Mouse (Mus musculus) megakaryocyte-erythroid progenitor cell, adult 5-6 weeks (primary cell): ENCODE data around the gene Gm17387. TPM values are rescaled to one million over a fixed set of nuclear protein-coding genes. Genes with fewer than 3 reads are reported as not detected.

ENCODE experiments used
- ATAC-seq: replicated peaks from 2 replicates; pipeline ENCODE4 v1.8.0; 2016; ENCODE audit warnings: mild to moderate bottlenecking, inconsistent platforms; ENCODE audit not compliant: severe bottlenecking, poor library complexity, low FRiP score, low TSS enrichment
- total RNA-seq, 2 experiments: library from RNA; stranded (forward) in 1 of 2; stranded (reverse) in 1 of 2; fragments of 200-1000, 215-1000 nt in 1 of 2; fragments of >200 nt in 1 of 2; fragmentation: Nextera tagmentation in 1 of 2; gene quantifications; 2 replicates each; pipeline ENCODE4 v1.2.3; 2014 to 2017

Gm17387 gene
- not detected in 2 replicates for total RNA-seq (2014; fragmentation: Nextera tagmentation)
- not detected in 2 replicates for total RNA-seq (2017)

- ATAC-seq = no peak
Measured at GRCm38 (mm10) chr7:141028831-141029230, at the start of gene Gm17387. TSS of gene Gm17387 (plus strand) at chr7:141029131.

DNA sequence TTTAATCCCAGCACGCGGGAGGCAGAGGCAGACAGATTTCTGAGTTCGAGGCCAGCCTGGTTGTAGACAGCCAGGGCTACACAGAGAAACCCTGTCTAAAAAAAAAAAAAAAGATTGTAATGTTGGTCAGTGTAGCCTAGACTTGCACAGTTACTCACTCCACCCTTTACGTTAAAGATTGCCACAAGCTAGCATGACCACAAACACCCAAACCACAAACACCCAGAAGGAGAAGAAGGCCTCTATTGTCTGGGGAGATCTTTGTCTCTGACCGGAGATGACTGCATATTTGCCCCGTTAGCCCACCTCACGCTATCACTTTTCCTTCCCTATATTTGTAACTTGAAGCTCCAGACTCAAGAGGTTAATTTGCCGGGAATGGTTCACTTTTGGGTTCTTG is 47.2 kb upstream of the Gm17387 start:
- ATAC-seq = peak; percentile 73

DNA sequence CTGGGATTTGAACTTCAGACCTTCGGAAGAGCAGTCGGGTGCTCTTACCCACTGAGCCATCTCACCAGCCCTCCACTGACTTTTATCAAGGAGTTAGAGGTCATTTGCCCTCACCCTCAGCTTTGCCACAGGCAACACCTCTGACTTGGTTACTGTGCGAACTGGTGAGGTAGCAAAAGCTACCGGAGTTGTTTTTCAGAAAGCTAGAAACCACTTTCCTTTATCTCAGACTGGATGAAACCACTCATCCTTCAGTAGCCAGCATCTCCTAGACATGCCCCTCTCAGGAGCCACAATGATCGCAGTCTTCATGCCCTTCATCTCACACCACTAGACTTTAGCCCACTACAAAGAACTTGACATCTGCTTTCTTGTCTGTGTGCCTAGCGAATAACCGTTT is 46.0 kb upstream of the Gm17387 start:
- no peak for ATAC-seq

- ATAC-seq = no peak
Measured at GRCm38 (mm10) chr7:140987182-140988138, 41.5 kb upstream of the Gm17387 start.

GRCm38 (mm10) chr7:140989022-140989421 is 39.9 kb upstream of the Gm17387 start:
- no peak for ATAC-seq

DNA sequence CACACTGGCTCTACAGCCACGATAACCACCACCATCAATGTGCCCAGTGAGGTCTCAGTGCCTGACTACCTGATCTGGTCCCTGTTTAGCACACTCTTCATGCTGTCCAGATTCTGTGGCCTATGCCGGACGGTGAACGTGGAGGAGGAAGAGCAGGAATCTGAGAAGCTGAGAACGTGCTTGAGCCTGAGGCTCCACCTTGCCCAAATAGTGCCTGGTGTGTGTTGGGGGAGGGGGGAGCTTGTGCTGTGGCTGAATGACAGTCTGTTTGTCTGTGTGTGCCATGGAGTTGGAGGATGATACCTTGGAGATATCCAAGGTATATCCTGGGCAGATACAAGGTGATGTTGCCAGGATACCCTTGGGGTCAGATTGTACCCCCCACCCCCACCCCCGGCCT is 38.7 kb upstream of the Gm17387 start:
- 0 out of 2 replicates have a peak, but pooled peaks have one; percentile 4 for ATAC-seq

GRCm38 (mm10) chr7:140990622-140991021 is 38.3 kb upstream of the Gm17387 start:
- peak; percentile 26; the same call in 1 of the 2 replicates for ATAC-seq

- peak; percentile 74 for ATAC-seq
Measured at GRCm38 (mm10) chr7:140991117-140991689, 37.7 kb upstream of the Gm17387 start.

DNA sequence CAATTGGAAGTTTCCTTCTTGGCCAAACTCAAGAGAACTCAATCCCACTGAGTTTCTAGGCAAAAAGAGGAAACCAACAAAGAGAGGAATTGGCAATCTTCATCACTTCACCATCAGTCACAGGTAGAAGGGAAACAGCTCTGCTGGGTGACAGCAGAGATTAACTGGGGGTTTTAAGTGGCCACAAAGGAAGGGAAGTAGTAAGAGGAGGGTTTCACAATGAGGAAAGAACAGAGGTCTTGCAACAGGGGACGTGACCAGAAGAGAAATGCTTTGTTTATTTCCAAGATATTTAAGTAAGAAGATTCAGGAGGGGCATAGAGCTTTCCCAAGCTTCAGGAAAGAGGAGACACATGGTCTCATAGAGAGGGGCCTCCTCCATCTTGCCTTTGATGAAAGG is 31.1 kb upstream of the Gm17387 start:
- ATAC-seq = no peak

DNA sequence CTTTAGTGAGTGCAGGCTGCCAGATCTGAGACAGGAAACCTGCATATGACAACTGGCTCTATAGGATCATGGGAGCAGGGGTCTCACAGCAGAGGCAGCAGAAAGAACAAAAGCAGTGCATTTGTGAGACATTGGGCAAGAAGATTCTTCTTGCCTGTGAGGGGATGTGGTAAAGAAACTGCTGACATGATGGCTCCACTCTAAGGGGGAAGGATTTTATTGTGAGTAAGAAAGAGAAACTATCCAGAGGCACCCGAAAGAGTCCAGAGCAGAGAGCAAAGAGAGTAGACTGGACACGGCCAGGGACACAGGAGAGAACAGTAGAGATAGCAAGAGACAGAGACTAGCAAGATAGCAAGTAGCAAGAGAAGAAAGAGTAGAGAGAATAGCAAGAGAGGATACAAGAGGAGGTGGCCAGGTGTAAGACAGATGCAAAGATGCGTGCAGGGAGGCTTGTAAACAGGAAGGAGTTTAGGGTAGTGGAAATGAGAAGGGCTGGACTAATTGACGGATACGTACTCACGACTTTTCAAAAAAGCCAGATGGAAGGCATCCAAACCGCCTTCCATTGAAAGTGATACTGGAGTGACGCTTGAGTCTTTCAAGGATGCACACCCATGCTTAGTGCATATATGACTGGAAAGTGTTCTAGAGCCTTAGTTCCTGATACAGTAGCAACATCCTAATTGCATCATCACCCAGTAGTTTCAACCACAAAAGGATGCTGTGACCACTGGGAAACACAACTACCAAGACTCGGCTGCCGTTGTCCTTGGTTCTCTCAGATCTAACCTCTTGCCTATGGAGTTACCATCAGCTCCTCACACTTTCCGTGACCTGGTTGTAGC is 29.9 kb upstream of the Gm17387 start:
- no peak; the same call in 1 of the 2 replicates for ATAC-seq

DNA sequence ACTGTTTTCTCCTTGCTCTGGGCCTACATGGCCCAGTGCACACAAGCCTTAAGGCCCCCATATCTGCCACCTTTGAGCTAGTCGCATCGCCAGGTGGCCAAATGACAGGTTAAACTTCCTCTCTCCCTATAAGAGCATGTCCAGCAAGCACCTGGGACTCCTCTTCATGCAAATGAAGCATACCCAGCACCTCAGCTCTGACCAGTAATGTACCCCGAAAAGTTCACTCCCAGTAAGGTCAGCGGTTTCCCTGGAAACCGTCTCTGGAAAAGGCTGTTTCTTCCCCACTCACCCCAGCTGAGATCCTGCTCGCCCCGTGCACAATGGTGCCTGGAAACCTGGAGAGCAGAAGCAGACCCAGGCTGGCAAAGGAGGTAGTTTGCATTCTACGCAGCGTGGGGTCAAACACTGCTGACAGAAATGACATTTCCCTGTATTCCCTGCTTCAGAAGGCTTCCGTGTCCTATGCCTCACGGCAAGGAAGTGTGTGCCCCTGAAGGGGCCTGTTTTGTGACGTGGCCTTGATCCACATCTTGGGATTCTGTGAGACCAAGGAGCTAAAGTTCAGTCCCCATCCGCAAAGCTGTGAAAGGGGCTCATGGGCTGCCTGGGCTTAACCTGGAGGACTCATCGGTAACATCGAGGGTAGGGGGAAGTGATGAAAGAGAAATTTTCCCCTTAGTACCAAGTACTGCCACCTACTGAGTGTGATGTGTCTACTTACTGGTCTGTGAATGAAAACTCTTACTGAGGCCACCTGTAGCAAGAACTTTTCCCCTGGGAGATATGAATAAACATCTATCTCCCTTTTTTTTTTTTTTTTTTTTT is 27.8 kb upstream of the Gm17387 start:
- no peak for ATAC-seq

- ATAC-seq = no peak
Measured at GRCm38 (mm10) chr7:141003248-141004010, 25.5 kb upstream of the Gm17387 start.

- no peak for ATAC-seq
Measured at GRCm38 (mm10) chr7:141006446-141006845, 22.5 kb upstream of the Gm17387 start.

DNA sequence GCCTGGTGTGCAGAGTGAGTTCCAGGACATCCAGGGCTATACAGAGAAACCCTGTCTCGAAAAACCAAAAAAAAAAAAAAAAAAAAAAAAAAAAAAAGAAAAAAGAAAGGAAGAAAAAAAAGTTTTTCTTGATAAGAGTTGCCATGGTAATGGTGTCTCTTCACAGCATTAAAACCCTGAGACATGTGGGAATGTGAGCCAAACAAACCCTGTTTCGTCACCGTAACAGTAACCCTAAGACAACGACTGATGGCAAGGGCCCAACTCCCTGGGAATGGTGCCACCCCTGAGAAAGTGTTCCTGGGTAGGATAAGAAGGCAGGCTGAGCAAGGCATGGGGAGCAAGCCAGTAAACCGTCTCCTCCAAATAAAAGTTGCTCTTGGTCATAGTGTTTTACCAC is 22.0 kb upstream of the Gm17387 start:
- peak; percentile 45; the same call in 1 of the 2 replicates for ATAC-seq

DNA sequence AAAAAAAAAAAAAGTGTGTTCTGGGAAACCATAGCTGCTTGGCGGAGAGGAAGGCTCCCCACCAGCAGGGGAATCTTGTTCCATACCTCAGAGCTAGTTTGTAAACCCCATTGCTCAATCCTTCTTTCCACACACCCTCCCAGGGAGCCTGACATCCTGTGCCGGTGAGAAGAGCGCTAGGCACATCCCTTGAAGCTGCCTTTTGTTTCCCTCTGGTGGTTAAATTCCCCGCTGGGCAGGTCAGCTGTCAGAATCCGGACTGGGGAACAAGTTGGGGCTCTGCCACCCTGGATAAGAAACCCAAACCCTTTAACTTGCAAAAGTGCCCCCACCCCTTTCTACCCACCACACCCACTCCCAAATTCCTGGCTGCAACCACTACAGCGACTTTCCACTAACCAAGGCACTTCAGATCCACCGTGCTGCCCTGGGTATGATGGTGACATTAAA is 20.6 kb upstream of the Gm17387 start:
- ATAC-seq = 0 out of 2 replicates have a peak, but pooled peaks have one; percentile 14

- ATAC-seq = peak; percentile 66
Measured at GRCm38 (mm10) chr7:141008938-141009660, 19.8 kb upstream of the Gm17387 start.

GRCm38 (mm10) chr7:141009665-141010064 is 19.3 kb upstream of the Gm17387 start:
- no peak for ATAC-seq
